Mouse (Mus musculus) cerebellum, adult 2 months (tissue): ENCODE results near the gene Itgbl1. TPM values are rescaled to one million over a fixed set of nuclear protein-coding genes. Genes with fewer than 3 reads are reported as not detected.

Experiments used
- DNase-seq, 2 experiments: peaks; one replicate each; pipeline ENCODE4 v3.0.0; 2021
- H3K27ac ChIP-seq: fragments of 200-500 bp; 2 replicates; pipeline ENCODE4 v1.5.1; 2012; ENCODE audit warnings: low read length, control low read depth, inconsistent platforms; ENCODE audit not compliant: insufficient read depth
- H3K27me3 ChIP-seq: fragments of 200-500 bp; 2 replicates; pipeline ENCODE4 v1.6.1; 2012; ENCODE audit warnings: inconsistent platforms, mild to moderate bottlenecking, low read length, moderate library complexity; ENCODE audit not compliant: control insufficient read depth, insufficient read depth
- H3K4me1 ChIP-seq: fragments of 200-500 bp; 2 replicates; pipeline ENCODE4 v1.6.1; 2011; ENCODE audit warnings: low read length; ENCODE audit not compliant: control insufficient read depth, insufficient read depth
- H3K4me3 ChIP-seq: fragments of 200-500 bp; replicated peaks from 2 replicates; pipeline ENCODE3; 2011; ENCODE audit warnings: mild to moderate bottlenecking, low read depth, low read length, control low read depth; ENCODE audit not compliant: insufficient read depth
- CTCF ChIP-seq: fragments of 200-500 bp; IDR thresholded peaks from 2 replicates; pipeline ENCODE4 v1.5.1; 2011; ENCODE audit warnings: low read depth, mild to moderate bottlenecking, control low read depth, low read length, moderate library complexity, borderline replicate concordance; ENCODE audit not compliant: insufficient read depth
- POLR2A ChIP-seq: fragments of 200-500 bp; IDR thresholded peaks from 2 replicates; pipeline ENCODE4 v1.6.1; 2011; ENCODE audit warnings: low read length, control low read depth, borderline replicate concordance; ENCODE audit not compliant: insufficient read depth
- WGBS: fragments of 180-500 bp; shearing (Covaris S2); methylation state at CpG from one replicate; pipeline ENCODE4 v1.1.7; 2018; 5-methylcytosine and 5-hydroxymethylcytosine counted together
- polyA plus RNA-seq: library from polyadenylated mRNA; depleted of rRNA; stranded (reverse); fragments of >200 nt; gene quantifications from 2 replicates; pipeline ENCODE4 v1.2.3, GENCODE M21; 2012

Gene Itgbl1
- polyA plus RNA-seq, 1 experiment = 0.38 TPM

- H3K4me3 ChIP-seq = no peak overlapping the region
- 70% methylated on average over 2 of the region's 2 CpGs for WGBS
- H3K27ac ChIP-seq = no peak overlapping the region
- DNase-seq = no peak
- H3K4me1 ChIP-seq = no peaks in the 10 kb centered on the region
- TF ChIP-seq CTCF (no peak), POLR2A (no peak)
- H3K27me3 ChIP-seq = no peaks in the 10 kb centered on the region
Observed at GRCm38 (mm10) chr14:123678091-123678490, 18.3 kb downstream of the Itgbl1 start.

GRCm38 (mm10) chr14:123714751-123715150 is 55.0 kb downstream of the Itgbl1 start:
- no peaks in the 10 kb centered on the region for H3K27me3 ChIP-seq
- H3K4me3 ChIP-seq = no peak overlapping the region
- no peak for DNase-seq
- H3K27ac ChIP-seq = no peak overlapping the region
- H3K4me1 ChIP-seq = no peaks in the 10 kb centered on the region
- no peak for TF ChIP-seq POLR2A
- TF ChIP-seq CTCF = no peak

GRCm38 (mm10) chr14:123742055-123742454 is 82.3 kb downstream of the Itgbl1 start:
- no peak overlapping the region for H3K27ac ChIP-seq
- DNase-seq = no peak
- TF ChIP-seq POLR2A (no peak), CTCF (no peak)
- H3K4me1 ChIP-seq = no peaks in the 10 kb centered on the region
- H3K27me3 ChIP-seq = no peaks in the 10 kb centered on the region
- 29% methylated on average over 1 of the region's 1 CpGs for WGBS
- H3K4me3 ChIP-seq = no peak overlapping the region

- no peak for TF ChIP-seq POLR2A
- Histone ChIP-seq H3K27me3 (no peaks in the 10 kb centered on the region), H3K4me1 (no peaks in the 10 kb centered on the region), H3K4me3 (no peak overlapping the region), H3K27ac (no peak overlapping the region)
- no peak for DNase-seq
- WGBS = 69% methylated on average over 1 of the region's 1 CpGs
Observed at GRCm38 (mm10) chr14:123751017-123751416, 91.2 kb downstream of the Itgbl1 start.

GRCm38 (mm10) chr14:123759534-123759933 is 99.8 kb downstream of the Itgbl1 start:
- peak in 1 of 2 experiments; percentile 34 for DNase-seq
- H3K4me3 ChIP-seq = no peak overlapping the region
- no peaks in the 10 kb centered on the region for H3K27me3 ChIP-seq
- 19% methylated on average over 1 of the region's 1 CpGs for WGBS
- TF ChIP-seq POLR2A (no peak), CTCF (no peak)
- H3K4me1 ChIP-seq = peaks cover 8% of the 10 kb centered on the region; the same call in 1 of the 2 replicates
- H3K27ac ChIP-seq = no peak overlapping the region

GRCm38 (mm10) chr14:123760079-123760478 is 100.3 kb downstream of the Itgbl1 start:
- WGBS = 12% methylated on average over 4 of the region's 4 CpGs

GRCm38 (mm10) chr14:123801744-123802143 is 142.0 kb downstream of the Itgbl1 start:
- Histone ChIP-seq H3K27me3 (no peaks in the 10 kb centered on the region), H3K4me3 (no peak overlapping the region), H3K27ac (no peak overlapping the region), H3K4me1 (no peaks in the 10 kb centered on the region)
- no peak for DNase-seq
- TF ChIP-seq CTCF = no peak
- no peak for TF ChIP-seq POLR2A

More at GRCm38 (mm10) chr14:123760079-123760478, 100.3 kb downstream of the Itgbl1 start:
- Histone ChIP-seq H3K4me3 (no peak overlapping the region), H3K4me1 (peaks cover 8% of the 10 kb centered on the region; the same call in 1 of the 2 replicates), H3K27ac (no peak overlapping the region), H3K27me3 (no peaks in the 10 kb centered on the region)
- peak; percentile 18 to 68 for DNase-seq
- TF ChIP-seq POLR2A (no peak), CTCF (no peak)

- 18% methylated on average over 5 of the region's 5 CpGs for WGBS
- DNase-seq = peak; percentile 21 to 46
- H3K4me1 ChIP-seq = peaks cover 5% of the 10 kb centered on the region; the same call in 1 of the 2 replicates
- no peak overlapping the region for H3K4me3 ChIP-seq
- no peaks in the 10 kb centered on the region for H3K27me3 ChIP-seq
- no peak overlapping the region for H3K27ac ChIP-seq
- no peak for TF ChIP-seq POLR2A
- no peak for TF ChIP-seq CTCF
Observed at GRCm38 (mm10) chr14:123837662-123838061, 177.9 kb downstream of the Itgbl1 start.
